Mouse (Mus musculus) Patski (cell line): ENCODE data around the gene Esyt2. TPM values are rescaled to one million over a fixed set of nuclear protein-coding genes. Genes with fewer than 3 reads are reported as not detected.

ENCODE experiments used
- ATAC-seq: fragments of 100-300 bp; one replicate; pipeline ENCODE4 v1.8.0; 2021
- CTCF ChIA-PET: fragments of 350-600 bp; sonication (Branson Sonifier 250); formaldehyde crosslinking; loops from one replicate; lab custom pipeline; 2022; ENCODE audit warnings: inconsistent platforms; lab: Charles Lee
- POLR2A ChIA-PET: fragments of 350-600 bp; sonication (Branson Sonifier 250); formaldehyde crosslinking; loops from one replicate; lab custom pipeline; 2022; ENCODE audit warnings: antibody characterized with exemption, inconsistent platforms; lab: Charles Lee
- DNase-seq: peaks from one replicate; pipeline ENCODE4 v3.0.0-alpha.2; 2011; ENCODE audit warnings: low read depth, low spot score
- H3K27me3 ChIP-seq: fragments of 371-371 bp; one replicate; pipeline ENCODE4 v1.5.1; 2021
- CTCF ChIP-seq: fragments of 100-300 bp; IDR thresholded peaks from one replicate; pipeline ENCODE4 v1.5.1; 2021
- in situ Hi-C: fragments of 300-500 bp; cut with MboI; formaldehyde crosslinking; loops from 3 replicates; pipeline ENCODE4 v1.11.1; 2018; ENCODE audit warnings: low pct_unique_long_range_greater_than_20kb, mixed read lengths
- polyA plus RNA-seq: library from polyadenylated mRNA; unstranded; gene quantifications from one replicate; pipeline ENCODE4 v1.2.3, GENCODE M21; 2021

Gene Esyt2
- polyA plus RNA-seq, 1 experiment from 2014 or later: 27.0 TPM

GRCm38 (mm10) chr12:116279181-116279580 lies 1.8 kb upstream of the Esyt2 start:
- ChIA-PET POLR2A (no interaction called here), CTCF (interaction anchor here (2.0 kb wide), 1 partner anchor 16 kb away, joined by 7 read pairs; the partner anchor contains the start of gene Wdr60)
- DNase-seq (no peak), ATAC-seq (no peak)
- no peaks in the 10 kb centered on the region for H3K27me3 ChIP-seq
- no peak for TF ChIP-seq CTCF
- in situ Hi-C loops: no loop called here

- no peak for TF ChIP-seq CTCF
- in situ Hi-C loops: loop anchor here (5.0 kb wide), 1 partner anchor 127 kb away; the partner anchor contains the start of gene Ncapg2
- no peaks in the 10 kb centered on the region for H3K27me3 ChIP-seq
- ChIA-PET CTCF (interaction anchor here (0.8 to 2.0 kb wide), 2 partner anchors 17 to 22 kb away, joined by 3 to 7 read pairs; partner anchors contain the start of gene Wdr60), POLR2A (interaction anchor here (0.7 kb wide), 1 partner anchor 54 kb away, joined by 5 read pairs; no protein-coding TSS in a partner anchor)
- peak; percentile 5 for ATAC-seq
- no peak for DNase-seq
Measured at GRCm38 (mm10) chr12:116280149-116280652, 795 bp upstream of the Esyt2 start.

GRCm38 (mm10) chr12:116281427-116282281 lies 658 bp downstream of the Esyt2 start:
- POLR2A ChIA-PET: no interaction called here
- TF ChIP-seq CTCF: no peak
- in situ Hi-C loops: loop anchor here (5.0 kb wide), 1 partner anchor 126 kb away; the partner anchor contains the start of gene Ncapg2
- ATAC-seq (peak; percentile 42), DNase-seq (no peak)
- CTCF ChIA-PET: no interaction called here
- H3K27me3 ChIP-seq: no peaks in the 10 kb centered on the region

GRCm38 (mm10) chr12:116282856-116283255 lies 1.9 kb downstream of the Esyt2 start:
- no peak for ATAC-seq
- CTCF ChIA-PET: interaction anchor here (1.0 to 2.0 kb wide), 3 partner anchors 10 to 152 kb away, joined by 3 to 8 read pairs (median 3); no protein-coding TSS in a partner anchor
- H3K27me3 ChIP-seq: no peaks in the 10 kb centered on the region
- POLR2A ChIA-PET: no interaction called here
- no peak for TF ChIP-seq CTCF
- in situ Hi-C loops: loop anchor here (5.0 kb wide), 1 partner anchor 124 kb away; the partner anchor contains the start of gene Ncapg2
- DNase-seq: no peak

- no peak for ATAC-seq
- in situ Hi-C loops: loop anchor here (5.0 kb wide), 1 partner anchor 124 kb away; the partner anchor contains the start of gene Ncapg2
Measured at GRCm38 (mm10) chr12:116283511-116283910, 2.5 kb downstream of the Esyt2 start.

GRCm38 (mm10) chr12:116293185-116293584 lies 12.2 kb downstream of the Esyt2 start:
- H3K27me3 ChIP-seq: no peaks in the 10 kb centered on the region
- TF ChIP-seq CTCF: no peak
- in situ Hi-C loops: no loop called here
- ChIA-PET CTCF (interaction anchor here (1.0 to 1.7 kb wide), 2 partner anchors 9 to 43 kb away, joined by 3 to 8 read pairs; no protein-coding TSS in a partner anchor), POLR2A (no interaction called here)
- DNase-seq: no peak
- ATAC-seq: no peak

More at GRCm38 (mm10) chr12:116283511-116283910, 2.5 kb downstream of the Esyt2 start:
- no peak for DNase-seq
- ChIA-PET POLR2A (no interaction called here), CTCF (interaction anchor here (0.8 to 2.0 kb wide), 3 partner anchors 10 to 151 kb away, joined by 3 to 8 read pairs (median 3); no protein-coding TSS in a partner anchor)
- TF ChIP-seq CTCF: no peak
- no peaks in the 10 kb centered on the region for H3K27me3 ChIP-seq

GRCm38 (mm10) chr12:116293599-116294292 lies 12.8 kb downstream of the Esyt2 start:
- TF ChIP-seq CTCF: no peak
- in situ Hi-C loops: no loop called here
- ChIA-PET CTCF (interaction anchor here (1.7 kb wide), 1 partner anchor 10 kb away, joined by 8 read pairs; no protein-coding TSS in a partner anchor), POLR2A (no interaction called here)
- no peak for DNase-seq
- no peaks in the 10 kb centered on the region for H3K27me3 ChIP-seq
- ATAC-seq: peak; percentile 69

- ChIA-PET POLR2A (no interaction called here), CTCF (interaction anchor here (1.2 to 1.7 kb wide), 3 partner anchors 14 to 25 kb away, joined by 3 to 5 read pairs (median 5); no protein-coding TSS in a partner anchor)
- no peak for ATAC-seq
- no peak for TF ChIP-seq CTCF
- in situ Hi-C loops: no loop called here
- no peaks in the 10 kb centered on the region for H3K27me3 ChIP-seq
- no peak for DNase-seq
Measured at GRCm38 (mm10) chr12:116299906-116300305, 18.9 kb downstream of the Esyt2 start.

- TF ChIP-seq CTCF: no peak
- H3K27me3 ChIP-seq: no peaks in the 10 kb centered on the region
- in situ Hi-C loops: no loop called here
- ATAC-seq (no peak), DNase-seq (no peak)
- ChIA-PET CTCF (no interaction called here), POLR2A (no interaction called here)
Measured at GRCm38 (mm10) chr12:116302181-116302580, 21.2 kb downstream of the Esyt2 start.

- POLR2A ChIA-PET: interaction anchor here (0.7 kb wide), 1 partner anchor 93 kb away, joined by 3 read pairs; no protein-coding TSS in a partner anchor
Measured at GRCm38 (mm10) chr12:116306042-116306441, 25.0 kb downstream of the Esyt2 start.

More at GRCm38 (mm10) chr12:116306042-116306441, 25.0 kb downstream of the Esyt2 start:
- DNase-seq: no peak
- H3K27me3 ChIP-seq: no peaks in the 10 kb centered on the region
- CTCF ChIA-PET: interaction anchor here (0.8 kb wide), 2 partner anchors 12 to 23 kb away, joined by 3 read pairs; no protein-coding TSS in a partner anchor
- ATAC-seq: no peak
- in situ Hi-C loops: no loop called here
- TF ChIP-seq CTCF: no peak
